Mouse (Mus musculus): ENCODE results near the gene Efna1. TPM values are rescaled to one million over a fixed set of nuclear protein-coding genes. Genes with fewer than 3 reads are reported as not detected.

Gene Efna1
- total and polyA plus RNA-seq, 3 experiments: not detected

DNA sequence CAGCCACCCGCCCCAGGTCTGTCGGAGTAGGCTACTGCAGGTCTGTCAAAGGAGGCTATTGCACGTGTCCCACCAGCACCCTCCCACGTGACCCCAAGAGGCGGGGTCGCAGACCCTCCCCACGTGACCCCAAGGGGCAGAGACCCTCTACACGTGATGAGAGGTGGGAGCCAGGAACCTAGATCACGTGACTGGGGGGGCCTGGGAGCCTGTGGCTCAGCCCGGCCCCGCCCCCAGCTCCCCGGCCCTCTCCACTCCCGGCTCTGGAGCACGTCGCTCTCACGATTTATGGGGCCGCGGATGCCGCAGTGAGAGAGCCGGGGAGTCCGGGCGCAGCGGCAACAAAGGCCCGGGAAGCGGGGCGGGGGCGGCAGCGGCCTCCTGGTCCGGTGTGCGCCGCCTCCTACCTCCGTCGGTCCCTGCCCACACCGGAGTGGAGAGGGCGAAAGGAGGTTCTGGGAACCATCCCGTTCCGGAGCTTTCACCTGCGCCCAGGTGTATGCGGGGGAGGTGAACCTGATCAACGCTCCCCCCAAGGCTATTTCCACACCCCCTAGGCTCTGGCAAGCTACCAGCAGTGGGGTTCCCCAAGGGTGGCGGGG, 39.7 kb upstream of the Efna1 start:
- H3K9ac ChIP-seq (ENCODE audit: control insufficient read depth, low read depth, low read length, poor library complexity, severe bottlenecking): no peak overlapping the region
- H3K4me1 ChIP-seq (ENCODE audit: control insufficient read depth in 1 of 2, insufficient read depth in 2 of 2, low read length in 2 of 2): peaks cover 4 to 8% of the 10 kb centered on the region in 2 experiments
- DNase-seq (ENCODE audit: low read depth, low spot score): no peak
- TF ChIP-seq BHLHE40 (IDR thresholded peaks at IDR 0.05; ENCODE audit: borderline replicate concordance, low read depth, low read length): peak; percentile 25; the same call in 1 of the 2 replicates
- no peak for TF ChIP-seq NELFE (IDR thresholded peaks at IDR 0.05; ENCODE audit: low read depth, low read length)
- TF ChIP-seq USF1 (IDR thresholded peaks at IDR 0.05; ENCODE audit: low read depth, low read length): peak; percentile 71
- TF ChIP-seq MAX (IDR thresholded peaks at IDR 0.05; ENCODE audit: low read length): 0 out of 2 replicates have a peak, but pooled peaks have one; percentile 30
- no peak for TF ChIP-seq ZC3H11A (IDR thresholded peaks at IDR 0.05; ENCODE audit: low read depth, low read length)
- no peaks in the 10 kb centered on the region for H3K9me3 ChIP-seq (replicated peaks; ENCODE audit: insufficient read depth, low read length)
- H3K27me3 ChIP-seq (ENCODE audit: control insufficient read depth in 1 of 2, insufficient read depth in 2 of 2, low read length in 2 of 2): peaks cover 13 to 21% of the 10 kb centered on the region in 2 experiments
- H3K27ac ChIP-seq (ENCODE audit: control insufficient read depth, low read depth, low read length): no peak overlapping the region
- no peaks in the 10 kb centered on the region for H3K79me2 ChIP-seq (ENCODE audit: control insufficient read depth, insufficient read depth, low read length, poor library complexity)
- no peak overlapping the region for H3K4me3 ChIP-seq (ENCODE audit: control insufficient read depth in 1 of 2, insufficient read depth in 1 of 2, low read depth in 2 of 2, low read length in 2 of 2)
- no peaks in the 10 kb centered on the region for H3K36me3 ChIP-seq (ENCODE audit: control insufficient read depth in 1 of 2, insufficient read depth in 2 of 2, low read length in 2 of 2)

DNA sequence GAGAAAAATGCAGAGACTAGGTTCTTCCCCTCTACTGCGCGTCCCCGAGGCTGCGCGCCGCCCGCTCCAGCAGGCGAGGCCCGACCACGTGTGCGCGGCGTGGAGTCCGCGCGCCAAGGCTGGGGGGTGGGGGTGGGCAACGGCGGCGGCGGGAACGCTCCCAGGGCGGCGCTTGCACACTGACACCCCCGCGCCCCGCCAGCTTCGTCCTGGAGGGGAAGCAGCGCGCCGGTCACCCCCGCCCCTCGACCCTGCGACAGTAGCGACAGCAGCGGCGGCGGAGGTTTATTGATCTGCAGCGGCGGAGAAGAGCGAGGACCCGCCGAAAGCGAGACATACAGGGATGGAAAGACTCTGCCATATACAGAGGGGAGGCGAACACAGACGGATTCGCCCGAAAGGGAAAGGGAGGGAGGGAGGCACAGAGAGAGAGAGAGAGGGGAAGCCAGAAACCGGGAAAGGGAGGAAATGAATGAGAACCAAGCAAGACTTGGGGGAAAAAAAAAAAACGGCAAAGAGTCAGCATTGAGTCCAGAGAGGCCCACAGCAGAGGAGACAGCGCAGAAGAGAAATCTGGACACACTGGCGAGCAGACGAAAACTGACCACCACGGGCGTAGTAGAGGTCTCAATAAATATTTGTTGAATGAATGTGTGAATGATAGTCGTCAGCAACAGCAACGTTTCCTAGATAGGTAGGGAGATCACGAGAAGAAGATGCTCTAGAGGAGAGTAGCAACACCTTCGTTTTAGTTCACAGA, 38.8 kb upstream of the Efna1 start:
- Histone ChIP-seq H3K9ac (ENCODE audit: control insufficient read depth, low read depth, low read length, poor library complexity, severe bottlenecking) (no peak overlapping the region), H3K27ac (ENCODE audit: control insufficient read depth, low read depth, low read length) (no peak overlapping the region), H3K4me1 (ENCODE audit: control insufficient read depth in 1 of 2, insufficient read depth in 2 of 2, low read length in 2 of 2) (peaks cover 4 to 8% of the 10 kb centered on the region in 2 experiments), H3K9me3 (replicated peaks; ENCODE audit: insufficient read depth, low read length) (no peaks in the 10 kb centered on the region), H3K4me3 (ENCODE audit: control insufficient read depth in 1 of 2, insufficient read depth in 1 of 2, low read depth in 2 of 2, low read length in 2 of 2) (no peak overlapping the region), H3K79me2 (ENCODE audit: control insufficient read depth, insufficient read depth, low read length, poor library complexity) (no peaks in the 10 kb centered on the region), H3K36me3 (ENCODE audit: control insufficient read depth in 1 of 2, insufficient read depth in 2 of 2, low read length in 2 of 2) (no peaks in the 10 kb centered on the region), H3K27me3 (ENCODE audit: control insufficient read depth in 1 of 2, insufficient read depth in 2 of 2, low read length in 2 of 2) (peaks cover 10 to 21% of the 10 kb centered on the region in 2 experiments)
- TF ChIP-seq ZNF384 (IDR thresholded peaks at IDR 0.05; ENCODE audit: low read depth, low read length) (no peak), HCFC1 (IDR thresholded peaks at IDR 0.05; ENCODE audit: low read depth, low read length) (no peak), ZMIZ1 (IDR thresholded peaks at IDR 0.05; ENCODE audit: low read depth, low read length) (no peak), SMC3 (IDR thresholded peaks at IDR 0.05; ENCODE audit: low read depth, low read length) (no peak), SIN3A (IDR thresholded peaks at IDR 0.05; ENCODE audit: low read length) (no peak), RCOR1 (IDR thresholded peaks at IDR 0.05; ENCODE audit: low read depth, low read length) (no peak), RAD21 (IDR thresholded peaks at IDR 0.05; ENCODE audit: low read depth, low read length) (no peak), ZC3H11A (IDR thresholded peaks at IDR 0.05; ENCODE audit: low read depth, low read length) (no peak)
- DNase-seq (ENCODE audit: low read depth, low spot score): no peak

All from MEL (cell line).